Mouse (Mus musculus): ENCODE results near the gene Cntnap2.
A peak's percentile ranks its signal among the peaks of the same experiment; 100 is the strongest.

Gene Cntnap2

DNA sequence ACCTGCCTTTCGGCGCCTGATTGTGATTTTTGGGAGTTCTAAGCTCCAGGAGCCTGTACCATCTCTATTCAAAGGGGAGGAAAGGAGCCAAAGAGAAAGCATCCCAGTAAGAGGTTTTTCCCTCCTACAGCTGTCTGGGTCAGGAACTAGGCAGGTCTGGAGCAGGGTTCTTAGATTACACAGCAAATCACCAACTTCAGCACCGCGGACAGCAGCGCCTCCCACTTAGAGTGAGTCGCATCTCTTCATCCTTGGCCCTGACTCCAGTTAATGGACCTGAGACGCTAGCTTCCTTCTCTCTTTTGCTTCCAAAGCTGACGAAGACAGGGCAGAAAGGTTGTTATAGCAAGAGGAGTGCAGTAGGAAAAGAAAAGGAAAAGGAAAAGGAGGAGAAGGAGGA is at the start of gene Cntnap2:
Cntnap2 (plus strand) TSS at position 267 of the 400 bp plus-strand sequence.
- peak; percentile 90 for DNase-seq

GRCm38 (mm10) chr6:45026011-45026682 is 33.0 kb upstream of the Cntnap2 start:
- DNase-seq, result peak; percentile 43 to 46

DNA sequence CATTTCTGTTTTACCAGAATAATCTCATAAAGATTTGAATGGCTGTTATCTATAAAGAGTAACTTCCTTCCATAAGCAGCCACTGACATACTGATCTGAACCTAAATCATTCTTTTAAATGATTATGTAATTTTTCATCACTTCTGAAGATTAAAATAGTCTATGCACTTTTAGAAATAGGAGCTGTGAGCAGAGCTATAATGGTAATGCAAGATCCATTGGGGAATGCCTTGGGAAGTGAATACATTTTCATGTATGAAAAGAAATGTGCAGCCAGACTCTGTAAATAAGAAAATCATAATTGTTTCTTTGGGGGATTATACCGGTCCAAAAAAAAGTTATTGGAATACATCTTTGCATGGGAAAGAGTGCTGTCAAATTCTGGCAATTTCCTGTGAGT is 19.7 kb upstream of the Cntnap2 start:
- no peak for DNase-seq

DNA sequence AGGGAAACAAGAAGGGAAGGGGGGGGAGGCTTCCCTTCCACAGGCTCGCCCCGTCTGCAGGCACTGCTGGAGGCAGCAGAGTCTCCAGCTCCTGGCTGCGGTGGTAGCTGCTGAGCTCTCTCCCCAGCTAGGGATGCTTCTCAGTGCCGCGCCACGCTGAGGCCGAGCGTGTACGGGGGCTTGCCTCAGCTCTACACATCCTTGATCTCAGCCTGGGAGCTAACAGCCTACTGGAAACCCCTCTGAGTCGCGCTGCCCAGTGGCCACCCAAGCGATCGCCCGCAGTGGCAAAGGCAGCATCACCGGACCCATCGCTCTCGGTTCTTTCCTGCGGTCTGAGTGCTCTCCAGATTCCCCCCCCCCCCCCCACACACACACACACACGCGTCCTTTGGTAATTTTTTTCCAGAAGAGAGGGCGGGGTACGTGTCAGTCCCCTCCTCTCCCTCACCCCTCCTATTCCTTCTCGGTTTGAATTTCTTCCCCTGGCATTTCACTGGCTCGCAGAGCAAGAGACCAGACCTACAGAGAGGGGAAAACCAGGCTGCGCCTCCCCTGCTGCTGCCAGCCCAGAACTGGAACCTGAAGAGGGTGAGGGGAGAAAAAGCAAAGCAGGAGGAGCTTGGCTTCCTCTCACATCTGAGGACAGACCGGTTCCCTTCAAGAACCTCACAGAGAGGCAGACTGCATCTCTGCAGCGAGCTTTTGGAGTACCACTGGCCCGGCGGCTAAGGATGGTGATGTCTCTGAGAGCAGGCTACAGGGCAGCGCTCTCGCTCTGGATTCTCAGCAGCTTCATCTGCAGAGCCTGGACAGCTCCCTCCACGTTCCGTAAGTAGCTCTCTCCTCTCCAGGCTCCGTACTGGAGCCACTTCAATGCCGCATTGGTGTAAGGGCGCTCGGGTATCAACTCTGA is 657 bp downstream of the Cntnap2 start:
- peak; percentile 37 to 52 for DNase-seq

- DNase-seq, result no peak
Observed at GRCm38 (mm10) chr6:45062214-45062997, 3.2 kb downstream of the Cntnap2 start.

DNA sequence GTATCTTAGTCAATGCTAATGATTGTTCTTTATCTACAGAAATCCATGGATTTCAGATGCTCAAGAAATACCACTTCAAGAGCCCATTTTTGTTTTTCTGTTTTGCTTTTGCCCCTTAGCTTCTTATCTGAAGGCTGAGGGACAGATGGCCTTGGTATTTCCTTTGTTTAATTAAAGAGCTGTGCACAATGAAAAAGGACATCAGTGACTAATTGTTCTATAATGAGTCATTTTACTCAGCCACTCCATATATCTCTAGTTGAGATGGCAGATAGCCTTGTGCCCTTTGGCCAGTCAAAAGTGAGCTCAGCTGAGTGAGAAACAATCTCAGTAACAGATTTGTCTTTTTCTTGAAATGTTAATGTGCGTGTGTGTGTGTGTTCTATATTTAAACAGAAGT is 29.1 kb downstream of the Cntnap2 start:
- DNase-seq, result no peak

GRCm38 (mm10) chr6:45113613-45114012 is 54.5 kb downstream of the Cntnap2 start:
- no peak for DNase-seq

DNA sequence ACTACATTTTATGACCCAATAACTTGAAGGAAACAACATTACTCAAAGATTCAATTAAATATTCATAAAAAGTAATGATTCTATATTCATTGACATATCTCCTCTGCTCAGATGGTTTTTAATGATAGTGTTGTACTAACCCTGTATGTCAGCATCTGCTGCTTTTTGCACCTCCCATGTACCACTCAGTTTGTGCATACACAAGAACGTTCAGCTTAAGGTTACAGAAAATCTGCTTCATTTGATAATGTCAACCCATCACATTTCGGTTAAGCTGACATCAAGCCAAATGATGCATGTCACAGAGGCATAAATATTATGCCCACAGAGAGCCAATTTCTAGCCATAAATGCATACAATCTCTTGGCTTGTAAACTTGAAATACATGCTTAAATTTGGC is 85.7 kb downstream of the Cntnap2 start:
- no peak for DNase-seq

- no peak for DNase-seq
Observed at GRCm38 (mm10) chr6:45205039-45205438, 145.9 kb downstream of the Cntnap2 start.

- DNase-seq, result no peak
Observed at GRCm38 (mm10) chr6:45214330-45214729, 155.2 kb downstream of the Cntnap2 start.

DNA sequence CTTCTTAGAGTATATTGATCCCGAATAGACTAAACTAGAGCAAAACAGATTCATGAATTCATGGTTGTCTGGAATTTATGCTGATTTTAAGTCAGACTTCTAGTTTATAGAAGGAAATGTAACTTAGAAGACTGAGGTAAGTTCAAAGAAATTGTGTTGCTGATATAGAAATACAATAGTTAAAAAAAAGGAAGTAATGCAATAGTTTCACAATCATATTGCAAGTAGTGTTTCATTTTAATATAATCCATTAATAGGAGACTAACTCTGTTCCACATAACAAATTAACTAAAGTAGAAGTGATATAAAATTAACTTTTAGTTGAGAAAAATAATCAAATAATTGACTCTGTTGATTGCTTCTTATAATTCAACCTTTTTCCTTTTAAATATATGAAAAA is 169.8 kb downstream of the Cntnap2 start:
- DNase-seq, result no peak

DNA sequence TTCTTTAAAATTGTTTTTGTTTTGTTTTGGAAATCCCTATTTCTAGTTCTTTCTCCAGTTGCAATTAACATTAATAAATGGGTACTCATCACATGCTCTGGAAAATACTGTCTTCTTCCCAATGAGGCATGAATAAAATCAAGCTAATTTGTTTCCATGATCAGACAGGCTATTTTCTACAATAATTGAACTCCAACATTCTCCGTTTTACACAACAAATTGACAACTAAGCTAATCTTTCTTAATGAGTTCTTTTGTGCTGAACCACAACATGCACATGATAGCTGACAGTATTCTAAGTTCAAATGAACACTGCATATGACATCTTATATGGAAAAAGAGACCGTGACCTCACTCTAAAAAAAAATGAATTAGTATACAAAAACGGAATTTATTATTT is 173.4 kb downstream of the Cntnap2 start:
- no peak for DNase-seq

GRCm38 (mm10) chr6:45236531-45236930 is 177.4 kb downstream of the Cntnap2 start:
- DNase-seq, result no peak

DNA sequence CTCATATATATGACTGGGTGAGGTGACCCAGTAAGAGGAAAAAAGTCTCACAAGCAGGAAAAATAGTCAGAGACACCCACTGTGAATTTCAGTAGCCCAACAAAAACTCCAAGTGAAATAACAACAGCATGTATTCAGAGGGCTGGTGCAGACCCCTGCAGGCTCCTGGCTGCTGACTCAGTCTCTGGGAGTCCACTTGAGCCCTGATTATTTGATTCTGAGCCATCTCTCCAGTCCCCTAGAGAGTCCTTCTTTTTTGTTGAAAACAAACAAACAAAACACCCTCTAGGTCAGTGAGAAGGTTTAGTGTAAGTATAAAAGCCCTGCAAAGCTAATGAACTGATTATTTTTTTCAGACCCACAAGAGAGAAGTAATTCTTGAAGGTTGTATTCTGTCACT is 179.0 kb downstream of the Cntnap2 start:
- no peak for DNase-seq

GRCm38 (mm10) chr6:45241218-45241617 is 182.1 kb downstream of the Cntnap2 start:
- no peak for DNase-seq

- DNase-seq, result no peak
Observed at GRCm38 (mm10) chr6:45244680-45245079, 185.5 kb downstream of the Cntnap2 start.

DNA sequence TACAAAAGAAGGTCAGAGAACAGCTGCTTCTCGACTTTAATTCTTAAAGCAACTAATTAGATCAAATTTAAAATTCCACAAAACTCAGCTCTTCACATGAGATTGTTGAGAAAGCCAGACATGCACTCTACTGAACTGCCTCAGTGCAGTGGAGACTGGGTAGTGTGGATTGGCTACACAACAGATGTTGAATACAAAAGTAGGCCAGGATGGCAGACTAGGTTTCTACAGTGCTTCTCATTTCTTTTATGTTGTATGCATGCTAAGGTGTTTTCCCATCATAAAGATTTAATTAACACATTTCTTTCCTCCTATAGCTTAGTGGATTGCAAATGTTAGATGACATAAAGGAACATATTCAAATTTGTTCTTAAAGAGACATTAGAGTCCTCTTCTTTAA is 198.9 kb downstream of the Cntnap2 start:
- no peak for DNase-seq

- no peak for DNase-seq
Observed at GRCm38 (mm10) chr6:45271537-45271936, 212.4 kb downstream of the Cntnap2 start.

- DNase-seq, result no peak
Observed at GRCm38 (mm10) chr6:45273259-45273775, 214.2 kb downstream of the Cntnap2 start.

DNA sequence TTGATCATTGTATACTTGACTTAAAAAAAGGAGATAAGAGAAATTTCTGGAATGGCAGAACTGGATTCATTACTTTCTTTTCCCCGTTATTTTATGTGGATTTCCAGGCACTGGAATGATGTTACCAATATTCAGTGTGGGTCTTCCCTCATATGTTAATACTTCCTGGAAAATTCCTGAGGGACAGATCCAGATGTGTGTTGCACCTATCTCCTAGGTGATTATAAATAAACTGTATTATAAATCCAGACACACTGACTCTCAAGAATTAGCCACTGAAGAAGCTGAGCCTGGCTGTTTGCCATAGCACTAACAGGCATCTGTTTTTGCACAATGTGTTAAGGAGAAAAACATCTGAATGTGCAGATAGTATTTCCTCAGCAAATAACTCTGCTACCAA is 231.0 kb downstream of the Cntnap2 start:
- no peak for DNase-seq

DNA sequence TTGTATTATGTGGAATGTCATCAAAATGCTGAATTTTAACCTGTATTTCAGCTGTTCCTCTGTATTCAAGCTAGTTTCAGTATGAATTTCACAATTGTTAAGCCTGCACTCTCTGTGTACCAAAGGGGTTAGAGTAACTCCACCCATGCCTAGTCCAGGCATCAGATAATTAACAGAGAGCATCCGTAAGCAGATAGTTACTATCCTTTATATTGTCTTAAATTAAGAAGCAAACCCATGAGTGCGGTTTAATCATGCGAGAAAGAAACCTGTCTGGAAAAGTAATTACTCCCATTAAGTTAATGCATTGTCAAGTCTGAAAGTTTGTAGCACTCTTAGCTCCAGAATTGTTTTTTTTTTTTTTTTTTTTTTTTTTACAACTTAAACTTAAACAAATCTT is 258.3 kb downstream of the Cntnap2 start:
- DNase-seq, result no peak

DNA sequence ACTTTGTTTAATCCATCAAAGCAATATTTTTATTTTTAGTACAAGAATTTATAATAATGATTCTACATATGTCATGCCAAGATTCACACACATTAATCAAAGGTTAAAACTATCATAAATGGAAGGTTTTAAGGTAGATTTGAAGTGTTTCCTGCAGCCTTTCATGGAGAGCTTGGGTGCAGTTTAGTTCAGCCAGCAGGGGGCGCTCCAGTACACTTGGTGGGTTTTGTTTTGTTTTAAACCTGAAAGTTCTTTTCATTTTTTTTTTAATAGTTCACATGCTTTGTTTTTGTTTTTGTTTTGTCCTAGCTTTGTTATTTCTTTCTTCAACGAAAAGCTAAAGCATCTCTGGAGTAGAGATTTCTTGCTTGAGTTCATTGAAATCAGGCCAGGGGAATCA is 264.3 kb downstream of the Cntnap2 start:
- DNase-seq, result peak; percentile 74 to 77

DNA sequence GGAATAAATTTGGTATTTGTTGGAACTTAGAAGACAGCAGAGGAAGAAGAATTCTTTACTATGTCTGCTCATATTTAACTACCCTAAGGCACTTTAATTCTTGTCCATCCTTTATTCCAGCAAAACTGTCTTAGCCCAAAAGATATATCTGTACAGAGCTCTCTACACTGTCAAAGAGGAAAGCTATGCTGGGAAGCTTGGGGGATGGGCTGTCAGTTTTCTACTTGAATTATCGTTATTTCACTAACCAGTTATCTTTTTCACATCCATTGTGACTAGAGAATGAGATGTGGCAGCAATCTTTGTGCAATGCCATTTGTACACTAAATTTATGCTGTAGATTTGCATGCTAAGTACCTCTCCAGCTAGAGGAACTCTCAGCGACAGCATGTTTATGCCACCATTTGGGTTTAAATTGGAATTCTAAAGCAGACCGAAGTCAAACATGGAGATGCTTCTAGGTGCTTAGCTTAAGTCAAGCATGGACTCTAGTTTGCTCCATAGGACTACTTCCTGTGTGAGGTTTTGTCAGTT is 268.9 kb downstream of the Cntnap2 start:
- no peak for DNase-seq

Data from kidney, postnatal 4 days (tissue).